Mouse (Mus musculus) B cell, adult 62 days (primary cell): ENCODE data around the gene Bcr. TPM values are rescaled to one million over a fixed set of nuclear protein-coding genes. Genes with fewer than 3 reads are reported as not detected.

Experiments used
- total RNA-seq: library from RNA; stranded (reverse); gene quantifications from 4 replicates; pipeline ENCODE4 v1.2.4, GENCODE M21; 2023

Bcr gene
- 20.2 to 22.7 TPM (median 21.6 TPM) in 4 replicates for total RNA-seq

DNA sequence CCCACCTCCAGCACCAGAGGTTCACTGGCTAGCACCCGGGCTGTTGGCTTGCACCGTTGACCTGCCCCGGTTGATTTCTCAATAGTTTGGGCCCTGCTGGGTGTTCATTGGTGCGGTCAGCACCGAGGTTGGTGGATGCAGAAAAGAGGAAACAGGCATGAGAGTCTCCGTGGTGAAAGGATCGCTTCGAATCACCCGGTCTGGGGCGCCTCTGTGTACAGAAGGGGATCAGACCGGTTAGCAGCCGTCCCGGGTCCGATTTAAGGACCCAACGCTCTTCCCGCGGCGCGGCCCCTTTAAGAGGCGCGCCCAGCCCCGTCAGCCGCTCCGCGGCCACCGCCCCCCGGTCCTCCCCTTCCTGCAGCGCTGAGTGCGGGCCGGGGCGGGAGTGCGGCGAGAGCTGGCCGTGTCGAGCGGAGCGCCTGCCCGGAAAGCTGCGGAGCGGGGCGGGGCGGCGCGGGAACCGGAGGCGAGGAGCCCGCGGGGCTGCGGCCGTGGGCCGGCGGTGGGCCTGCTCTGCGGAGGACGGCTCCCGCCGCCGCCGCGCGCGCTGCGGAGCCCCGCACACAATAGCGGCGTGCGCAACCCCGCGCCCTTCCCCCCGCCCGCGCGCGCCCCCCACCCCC, at the start of gene Bcr:
Bcr (plus strand) TSS at position 376 of the 626 bp plus-strand sequence.

DNA sequence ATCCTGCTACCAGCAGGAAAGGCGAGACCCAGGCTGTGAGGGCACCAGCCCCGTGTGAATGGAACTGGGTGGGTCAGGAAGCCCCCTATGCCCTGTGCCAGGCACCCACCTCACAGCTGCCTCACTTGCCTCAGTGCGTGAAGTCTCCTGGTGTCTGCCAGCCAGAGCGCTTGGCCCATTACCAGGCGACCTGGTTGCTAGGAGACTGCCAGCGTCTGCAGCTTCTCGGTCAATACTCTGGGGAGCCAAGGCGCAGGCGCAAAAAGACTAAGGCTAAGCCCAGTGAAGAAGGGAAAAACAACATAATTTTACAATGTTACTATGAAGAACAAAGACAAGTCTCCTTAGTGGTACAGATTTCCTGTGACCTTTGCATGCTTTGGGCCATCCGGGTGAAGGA, 28.0 kb upstream of the Bcr start, which contains the start of gene Rsph14:
Rsph14 (minus strand) TSS at position 192 of the 400 bp plus-strand sequence.

DNA sequence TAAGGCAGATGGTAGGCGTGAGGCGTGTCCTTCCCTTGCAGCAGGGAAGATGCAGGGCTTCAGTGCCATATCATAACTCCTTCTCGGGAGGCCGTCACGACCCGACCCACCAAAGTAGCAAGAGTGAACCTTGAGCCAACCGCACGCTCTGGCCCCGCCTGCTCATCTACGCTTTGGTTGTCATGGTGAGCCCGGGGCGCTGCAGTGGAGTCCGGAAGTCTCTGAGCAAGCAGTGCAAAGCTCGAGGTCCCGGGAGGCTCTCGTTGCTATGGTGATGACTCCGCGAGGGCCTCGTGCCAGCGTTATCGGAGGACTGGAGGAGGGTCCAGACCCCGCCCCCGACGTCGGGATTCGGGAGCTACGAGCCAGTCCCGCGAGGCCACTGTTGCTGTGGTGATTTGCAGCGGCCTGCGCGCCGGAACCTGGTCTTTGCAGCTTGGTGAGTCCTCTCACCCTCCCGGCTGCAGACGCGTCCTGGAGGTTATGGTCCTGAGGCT, 23.5 kb upstream of the Bcr start, which contains the start of gene Rab36:
Rab36 (plus strand) TSS at position 176 of the 497 bp plus-strand sequence.

DNA sequence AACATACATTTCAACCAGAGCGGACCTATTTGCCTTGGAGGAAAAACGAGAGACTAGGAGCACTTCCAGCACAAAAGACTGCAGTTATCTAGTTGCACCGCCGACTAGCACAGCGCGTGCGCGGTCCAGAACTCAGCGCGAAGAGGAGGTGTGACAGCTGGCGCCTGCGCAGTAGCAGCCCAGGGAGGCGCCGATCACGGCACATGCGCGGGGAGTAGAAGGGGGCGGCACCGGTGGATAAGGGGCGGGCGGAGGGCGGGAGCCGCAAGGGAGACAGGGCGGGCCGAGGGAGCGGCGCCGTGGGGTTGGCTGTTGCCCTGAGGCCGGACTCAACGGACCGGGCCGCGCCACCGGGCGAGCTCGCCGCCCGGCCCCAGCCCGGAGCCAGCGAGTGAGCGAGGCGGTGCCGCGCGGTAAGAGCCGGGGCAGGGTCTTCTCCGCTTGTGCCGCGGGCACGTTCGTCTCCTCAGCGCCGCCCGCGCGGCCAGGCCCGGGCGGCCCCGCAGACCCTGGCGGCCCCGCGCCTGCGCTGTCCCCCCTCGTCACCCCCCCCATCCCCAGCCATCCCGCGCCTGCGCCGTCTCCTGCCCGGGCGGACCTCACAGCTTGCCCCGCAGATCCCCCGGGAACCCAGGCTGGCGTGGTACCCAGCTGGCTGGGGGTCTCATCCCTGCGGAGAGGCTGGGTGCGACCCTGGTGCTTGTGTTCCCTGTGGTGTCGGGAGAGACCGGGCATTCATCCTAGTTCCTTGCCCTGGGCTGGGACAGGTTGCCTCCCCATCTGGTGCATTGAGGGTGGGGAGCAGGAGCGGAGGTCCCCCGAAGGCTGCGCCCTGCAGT, 151.6 kb downstream of the Bcr start, which contains the start of gene Specc1l:
Specc1l (plus strand) TSS at position 267 of the 839 bp plus-strand sequence.

Other genes starting within 250 kb of the Bcr start
- 0.15 to 0.66 TPM in 2 of 4 replicates, not detected in the others for gene Gnaz, start 93.4 kb upstream of the Bcr start, total RNA-seq
- gene Rsph14, start 28.0 kb upstream of the Bcr start, total RNA-seq: not detected in 4 replicates
- 0.19 to 0.33 TPM (median 0.24 TPM) in 3 of 4 replicates, not detected in the other for gene Rab36, start 23.5 kb upstream of the Bcr start, total RNA-seq
- gene Specc1l, start 151.5 kb downstream of the Bcr start, total RNA-seq: 69.0 to 81.2 TPM (median 76.0 TPM) in 4 replicates